Mouse (Mus musculus) ovary, adult 18-20 months (tissue): Measurements from ENCODE around the gene Klhdc9.

Source experiments
- DNase-seq: peaks from one replicate; pipeline ENCODE4 v3.0.0; 2022; ENCODE audit warnings: low spot score, mixed read lengths

The Klhdc9 gene

DNA sequence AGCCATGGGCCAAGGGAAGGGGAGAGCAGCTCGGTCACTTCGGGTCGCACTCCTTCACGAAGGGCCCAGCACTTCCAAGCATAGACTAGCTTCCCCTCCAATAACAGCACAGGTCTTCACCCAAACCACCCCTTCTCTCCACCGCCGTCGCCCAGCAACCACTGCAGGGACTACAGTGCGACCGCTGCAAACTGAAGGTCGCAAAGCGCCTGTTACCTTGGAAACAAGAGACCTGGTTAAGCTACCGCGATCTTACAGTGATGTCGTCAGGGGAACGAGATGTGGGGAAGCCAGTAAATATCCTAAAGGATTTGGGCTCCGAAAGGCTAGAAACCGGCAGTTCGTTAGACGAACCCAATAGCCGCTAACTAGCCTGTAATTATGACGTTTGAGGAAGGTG lies at the start of gene Klhdc9:
TSS of gene Klhdc9 (minus strand) at position 143 of the 400 bp plus-strand sequence.
- peak; percentile 82 for DNase-seq

DNA sequence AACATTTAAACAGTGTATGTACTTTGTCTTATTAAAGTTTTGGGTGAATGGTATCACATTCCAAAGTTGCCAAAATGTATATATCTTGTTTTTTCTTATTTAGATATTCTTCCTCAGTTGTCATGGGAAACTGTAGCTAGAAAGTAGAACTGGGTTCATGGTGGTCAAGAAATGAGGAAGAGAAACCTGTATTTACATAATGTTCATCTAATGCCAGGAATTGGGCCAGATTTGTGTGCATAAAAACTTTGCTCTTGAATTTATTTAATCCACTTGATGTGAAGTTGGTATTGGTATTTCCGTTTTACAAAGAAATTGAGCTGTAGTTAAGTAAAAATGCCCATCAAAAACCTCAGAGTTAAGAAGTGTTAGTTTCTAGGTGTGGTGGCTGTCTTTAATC lies 49.6 kb upstream of the Klhdc9 start:
- no peak for DNase-seq

DNA sequence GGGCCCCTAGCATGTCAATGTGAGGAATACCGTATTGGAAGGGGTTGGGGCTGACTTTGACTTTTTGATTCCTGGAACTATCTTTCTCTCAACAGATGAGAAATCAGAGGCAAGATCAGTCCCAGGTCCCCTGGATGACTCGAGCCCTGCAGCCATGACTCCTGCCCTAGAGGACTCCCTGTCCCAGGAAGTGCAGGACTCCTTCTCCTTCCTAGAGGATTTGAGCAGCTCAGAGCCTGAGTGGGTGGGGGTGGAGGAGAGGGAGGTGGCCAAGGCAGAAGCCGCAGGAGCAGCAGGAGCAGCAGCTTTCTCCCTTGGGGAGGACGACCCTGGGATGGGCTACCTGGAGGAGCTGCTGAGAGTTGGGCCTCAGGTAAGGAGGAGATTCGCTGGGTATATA lies 46.7 kb upstream of the Klhdc9 start:
- DNase-seq: no peak

DNA sequence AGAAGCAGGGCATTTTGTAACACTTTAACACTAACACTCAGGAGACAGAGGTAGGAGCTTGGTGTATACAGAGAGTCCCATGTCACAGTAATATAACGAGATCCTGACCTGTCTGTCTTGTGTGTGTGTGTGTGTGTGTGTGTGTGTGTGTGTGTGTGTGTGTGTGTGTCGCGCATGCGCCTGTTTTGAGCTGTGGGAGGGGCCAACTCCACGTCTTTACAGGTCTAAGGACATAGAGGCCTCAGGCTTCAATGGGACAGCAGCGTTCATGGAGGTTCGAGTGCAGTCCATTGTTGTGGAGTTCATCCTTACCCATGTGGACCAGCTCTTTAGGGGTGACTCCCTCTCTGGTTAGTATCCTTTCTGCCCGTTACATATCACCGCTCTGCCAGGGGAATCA lies 42.4 kb upstream of the Klhdc9 start:
- no peak for DNase-seq

DNA sequence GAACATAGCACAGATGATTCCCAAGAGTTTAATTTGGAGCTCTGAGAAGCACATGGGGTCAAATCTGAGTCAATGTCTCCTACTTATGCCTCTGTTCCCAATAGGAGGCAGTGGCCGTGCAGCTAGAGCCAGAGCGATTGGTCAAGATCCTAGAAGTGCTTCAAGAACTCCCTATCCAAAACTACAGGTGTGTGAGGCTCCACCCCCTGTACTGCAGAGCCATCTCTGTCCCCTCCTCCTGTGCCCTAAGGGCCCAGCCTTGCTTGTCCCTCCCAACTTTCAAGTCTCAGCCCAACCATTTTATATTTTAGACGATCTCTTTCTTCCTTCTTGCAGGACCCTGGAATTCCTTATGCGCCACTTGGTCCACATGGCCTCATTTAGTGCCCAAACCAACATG lies 41.2 kb upstream of the Klhdc9 start:
- DNase-seq: no peak

DNA sequence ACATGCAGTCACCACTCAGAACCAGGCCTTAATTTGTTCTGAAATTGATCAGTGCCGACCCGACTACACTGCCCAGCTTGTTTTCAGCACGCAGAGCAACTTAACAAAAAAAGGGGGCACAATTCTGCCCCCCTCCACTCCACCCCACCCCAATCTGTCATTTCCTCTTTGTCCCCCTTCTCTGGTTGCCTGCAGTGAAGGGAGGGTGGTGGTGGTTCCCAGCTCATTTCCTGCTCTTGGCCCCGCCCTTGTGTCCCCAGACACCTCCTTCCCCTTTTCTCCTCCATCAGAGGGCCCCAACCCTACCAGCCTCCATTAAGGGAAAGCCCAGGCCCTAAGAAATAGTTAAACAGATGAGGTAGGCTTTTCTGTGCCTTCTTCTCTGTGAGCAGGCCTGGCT lies 29.5 kb upstream of the Klhdc9 start:
- DNase-seq: no peak

DNA sequence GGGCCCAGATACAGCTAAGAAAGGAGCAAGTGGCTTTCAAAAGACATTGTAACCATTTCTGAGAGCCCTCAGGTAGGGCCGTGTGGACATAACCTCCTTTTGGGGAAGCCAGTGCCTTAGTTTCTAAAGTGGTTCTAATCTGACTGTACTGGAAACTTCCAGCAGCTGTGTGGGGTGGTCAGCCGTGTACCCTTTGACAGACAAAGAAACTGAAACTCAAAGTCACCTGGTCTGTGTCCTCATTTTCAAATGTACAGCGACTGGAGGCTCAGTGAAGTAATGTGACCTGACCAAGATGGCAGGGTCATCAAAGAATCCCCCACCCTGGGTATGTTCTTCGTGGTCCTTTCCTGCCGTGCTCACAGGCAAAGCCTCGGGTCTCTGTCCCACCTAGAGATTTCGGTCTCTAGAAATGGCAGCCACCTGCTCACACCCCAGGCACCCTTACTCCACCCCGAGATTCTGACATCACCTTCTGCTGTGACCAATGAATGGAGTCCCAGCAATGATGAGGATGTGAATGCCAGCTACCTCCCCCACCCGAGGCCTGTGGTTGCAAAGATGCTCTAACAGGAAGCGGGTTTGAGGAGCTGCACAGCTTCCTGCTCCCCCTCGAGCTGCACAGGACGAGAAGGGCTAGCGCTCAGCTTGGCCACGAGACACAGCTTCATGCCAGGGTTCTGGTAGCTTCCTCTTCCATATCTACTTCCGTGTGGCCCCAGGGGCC lies 27.9 kb upstream of the Klhdc9 start, which contains the start of gene Arhgap30:
TSS of gene Arhgap30 (plus strand) at position 579 of the 727 bp plus-strand sequence.
- DNase-seq: peak; percentile 12

DNA sequence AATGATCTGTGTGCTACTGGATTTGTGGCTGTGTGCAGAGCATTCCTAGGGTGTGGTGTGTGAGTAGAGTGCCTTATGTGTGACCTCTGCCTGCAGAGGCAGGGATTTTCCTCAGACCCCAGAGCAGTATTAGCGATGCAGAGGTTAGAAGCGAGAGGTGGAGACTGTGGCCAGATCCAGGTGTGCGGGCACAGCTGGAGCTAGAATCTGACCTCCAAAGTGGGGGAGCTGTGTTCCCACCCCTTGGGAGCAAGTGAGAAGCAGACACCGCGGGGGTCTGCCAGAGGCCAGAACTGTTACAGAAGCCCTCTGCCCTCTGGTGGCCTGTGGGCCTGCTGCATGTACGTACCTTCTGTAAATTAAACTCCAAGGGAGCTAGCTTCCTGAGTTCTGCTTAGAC lies 26.5 kb upstream of the Klhdc9 start:
- DNase-seq: no peak

DNA sequence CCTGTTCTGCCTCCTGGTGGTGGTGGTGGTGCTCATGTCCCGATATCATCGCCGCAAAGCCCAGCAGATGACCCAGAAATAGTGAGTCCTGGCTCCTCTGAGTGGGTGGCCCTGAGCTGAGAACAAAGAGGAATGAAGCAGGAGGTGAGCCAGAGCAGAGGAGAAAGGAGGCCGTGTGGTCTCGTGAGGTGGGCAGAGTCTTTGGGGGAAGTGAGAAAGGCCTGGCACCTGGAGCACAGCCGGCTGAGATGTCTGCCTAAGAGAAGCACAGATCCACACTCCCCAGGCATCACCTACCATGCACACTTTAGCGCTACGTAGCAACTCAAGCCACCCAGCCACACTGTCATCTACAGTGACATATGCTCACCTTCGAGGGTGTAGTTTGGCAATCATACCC lies 24.6 kb upstream of the Klhdc9 start:
- DNase-seq: no peak

DNA sequence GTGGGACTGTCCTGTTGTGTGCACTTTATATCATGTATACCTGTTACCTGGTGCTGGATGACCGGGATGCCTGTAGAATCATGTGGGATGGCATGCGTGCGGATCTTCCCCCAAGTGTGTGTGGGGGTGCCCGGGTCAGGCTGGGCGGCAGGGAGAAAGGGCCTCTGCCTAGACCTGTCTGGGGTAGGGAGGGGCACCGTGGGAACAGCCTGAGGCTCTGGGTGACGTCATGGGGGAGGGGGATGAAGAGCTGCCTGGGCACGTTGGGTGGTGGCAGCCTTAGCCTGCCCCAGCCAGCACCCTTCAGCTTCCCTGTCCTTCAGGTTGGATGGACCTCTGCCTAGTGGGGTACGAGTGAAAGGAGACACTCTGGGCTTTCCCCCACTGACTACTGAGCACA lies 23.8 kb upstream of the Klhdc9 start:
- DNase-seq: no peak

DNA sequence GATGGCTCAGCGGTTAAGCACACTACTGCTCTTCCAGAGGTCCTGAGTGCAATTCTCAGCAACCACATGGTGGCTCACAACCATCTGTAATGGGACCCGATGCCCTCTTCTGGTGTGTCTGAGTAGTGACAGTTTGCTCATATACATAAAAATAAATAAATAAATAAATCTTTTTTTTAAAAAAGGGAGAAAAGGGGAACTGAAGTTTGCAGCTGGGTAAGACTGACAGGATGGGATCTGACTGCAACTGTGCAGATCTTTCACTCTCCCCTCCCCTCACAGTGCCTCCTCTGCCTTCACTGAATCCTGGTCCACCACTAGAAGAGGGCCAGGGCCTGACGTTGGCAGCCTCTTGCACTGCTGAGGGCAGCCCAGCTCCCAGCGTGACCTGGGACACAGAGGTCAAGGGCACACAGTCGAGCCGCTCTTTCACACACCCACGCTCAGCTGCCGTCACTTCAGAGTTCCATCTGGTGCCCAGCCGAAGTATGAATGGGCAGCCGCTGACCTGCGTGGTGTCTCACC lies 21.6 kb upstream of the Klhdc9 start:
- DNase-seq: no peak

DNA sequence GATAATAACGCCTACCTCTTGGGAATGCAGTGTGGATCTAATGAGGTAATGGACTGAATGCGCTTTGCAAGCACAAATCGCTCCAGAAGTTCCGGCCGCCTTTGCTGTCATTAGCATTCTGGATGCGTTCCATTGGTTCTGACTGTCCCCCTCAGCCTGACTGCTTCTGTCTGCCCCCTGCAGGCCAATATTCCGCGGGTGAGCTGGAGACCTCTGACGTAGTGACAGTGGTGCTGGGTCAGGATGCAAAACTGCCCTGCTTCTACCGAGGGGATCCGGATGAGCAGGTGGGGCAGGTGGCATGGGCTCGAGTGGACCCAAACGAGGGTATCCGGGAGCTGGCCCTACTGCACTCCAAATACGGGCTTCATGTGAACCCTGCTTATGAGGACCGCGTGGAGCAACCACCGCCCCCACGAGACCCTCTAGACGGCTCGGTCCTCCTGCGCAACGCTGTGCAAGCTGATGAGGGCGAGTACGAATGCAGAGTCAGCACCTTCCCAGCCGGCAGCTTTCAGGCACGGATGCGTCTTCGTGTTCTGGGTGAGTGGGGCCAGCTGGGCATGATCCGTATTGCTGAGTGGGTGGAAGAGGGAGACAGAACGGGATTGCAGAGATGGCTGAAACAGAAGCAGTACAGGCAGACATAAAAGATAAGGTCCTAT lies 19.5 kb upstream of the Klhdc9 start:
- DNase-seq: peak; percentile 30

DNA sequence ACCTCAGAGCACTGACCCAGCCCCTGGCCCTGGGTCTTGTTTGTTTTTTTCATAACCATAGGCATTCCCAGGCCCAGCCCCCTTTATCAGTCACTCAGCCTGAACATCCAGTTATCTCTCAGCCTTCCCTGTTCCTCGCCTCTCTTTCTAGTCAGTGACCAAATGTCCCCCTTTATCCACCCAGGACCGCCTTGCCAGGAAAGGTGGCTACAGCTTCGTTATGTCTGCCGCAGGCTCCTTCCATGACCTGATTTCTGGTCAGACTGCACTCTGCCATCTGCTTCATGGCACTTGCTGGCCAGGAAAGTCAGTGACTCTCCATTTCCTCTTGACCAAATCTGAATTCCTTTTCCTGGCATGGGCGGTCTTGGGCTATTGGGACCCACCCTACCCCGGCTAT lies 17.7 kb upstream of the Klhdc9 start:
- DNase-seq: no peak

DNA sequence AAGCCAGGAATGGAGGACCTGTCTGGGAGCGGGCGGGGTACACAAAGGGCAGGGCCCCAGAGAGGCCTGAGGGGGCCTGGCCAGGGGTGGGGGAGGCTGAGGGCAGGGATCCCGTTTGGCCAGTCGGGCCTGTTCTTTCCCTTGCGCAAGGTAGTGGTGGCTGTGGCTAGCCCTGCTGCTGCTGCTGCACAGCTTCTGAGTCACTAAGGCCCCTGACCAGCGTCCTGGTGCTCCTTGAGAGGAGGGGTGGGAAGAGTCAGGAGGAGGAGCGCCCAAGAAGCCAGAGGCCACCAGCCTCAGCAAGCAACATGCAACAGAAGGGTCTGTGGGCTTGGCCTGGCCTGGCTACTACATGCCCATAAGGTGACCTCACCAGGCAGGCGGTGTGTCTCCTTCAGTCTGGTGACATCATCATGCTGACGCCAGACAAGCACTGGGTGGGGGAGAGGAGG lies 15.1 kb upstream of the Klhdc9 start:
- DNase-seq: no peak

DNA sequence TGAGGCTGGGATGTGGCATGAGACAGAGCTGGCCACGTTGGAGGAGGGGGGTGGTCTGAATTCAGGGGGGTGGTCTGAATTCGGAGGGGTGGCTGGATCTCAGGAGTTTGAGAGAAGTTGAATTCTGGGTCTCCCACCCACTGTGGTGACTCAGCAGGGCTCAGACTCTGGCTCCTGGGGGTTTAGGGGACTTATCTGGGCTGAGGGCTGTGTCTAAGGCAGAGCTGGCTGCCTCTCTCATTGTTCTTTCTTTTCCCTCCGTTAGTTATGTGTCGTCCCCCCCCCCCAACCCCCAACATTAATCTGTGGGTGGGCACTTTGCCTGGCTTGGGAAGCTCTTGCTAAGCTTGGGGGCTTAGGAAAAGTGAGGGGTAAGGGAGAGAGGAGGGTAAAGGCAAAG lies 13.3 kb upstream of the Klhdc9 start:
- DNase-seq: no peak

DNA sequence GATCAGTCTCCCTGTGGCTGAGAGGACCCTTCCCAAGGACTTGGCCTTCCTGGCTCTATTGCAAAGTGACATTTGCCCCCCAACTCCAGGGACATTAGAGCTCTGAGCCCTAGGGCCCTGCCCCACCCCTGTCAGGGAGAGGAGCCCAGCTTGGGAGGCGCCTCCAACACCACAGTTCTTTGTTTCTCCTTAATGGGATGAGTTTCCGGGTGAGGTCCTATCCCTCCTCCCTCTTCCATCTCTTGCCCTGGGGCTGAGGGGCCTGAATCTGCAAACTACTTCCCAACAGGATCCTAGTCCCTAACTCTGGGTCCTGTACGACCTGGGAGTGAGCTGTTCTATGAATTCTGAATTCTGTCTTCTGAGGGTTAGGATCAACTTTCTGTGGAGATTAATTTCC lies 12.3 kb upstream of the Klhdc9 start:
- no peak for DNase-seq

DNA sequence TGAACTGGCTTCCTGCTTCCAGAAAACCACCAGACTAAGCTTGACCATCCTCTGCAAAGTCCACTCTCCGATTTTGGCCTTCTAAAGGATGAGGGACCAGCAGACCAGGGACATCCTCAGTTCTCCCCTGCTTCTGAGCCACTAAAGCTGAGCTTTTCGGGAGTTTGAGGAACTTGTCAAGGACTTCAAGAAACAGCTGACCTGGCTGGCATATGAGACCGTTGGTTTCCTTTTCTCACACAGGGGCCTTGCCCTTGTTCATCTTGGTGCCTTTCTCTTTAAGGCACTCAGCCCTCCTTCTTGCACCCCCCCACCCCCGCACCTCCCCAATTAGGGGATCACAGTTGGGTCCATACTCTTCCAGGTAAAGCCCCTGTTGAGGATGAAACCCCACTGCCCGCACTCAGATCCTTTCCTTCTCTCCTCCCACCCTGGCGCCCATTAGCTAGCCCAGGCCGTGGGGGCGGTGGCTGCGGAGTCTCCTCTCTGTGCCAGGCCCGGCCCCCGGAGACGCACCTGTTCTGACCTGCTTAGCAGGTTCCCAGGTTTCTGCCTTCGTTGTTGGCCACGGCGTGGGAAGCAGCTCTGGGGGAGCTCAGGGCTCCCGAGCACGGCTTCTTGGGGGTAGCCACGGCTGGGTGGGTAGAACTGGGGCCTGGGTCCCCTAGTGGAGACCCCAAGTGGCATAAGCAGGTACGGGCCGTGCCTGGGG lies 9.4 kb upstream of the Klhdc9 start, which contains the start of gene Nectin4:
TSS of gene Nectin4 (plus strand) at position 255 of the 712 bp plus-strand sequence.
- no peak for DNase-seq

DNA sequence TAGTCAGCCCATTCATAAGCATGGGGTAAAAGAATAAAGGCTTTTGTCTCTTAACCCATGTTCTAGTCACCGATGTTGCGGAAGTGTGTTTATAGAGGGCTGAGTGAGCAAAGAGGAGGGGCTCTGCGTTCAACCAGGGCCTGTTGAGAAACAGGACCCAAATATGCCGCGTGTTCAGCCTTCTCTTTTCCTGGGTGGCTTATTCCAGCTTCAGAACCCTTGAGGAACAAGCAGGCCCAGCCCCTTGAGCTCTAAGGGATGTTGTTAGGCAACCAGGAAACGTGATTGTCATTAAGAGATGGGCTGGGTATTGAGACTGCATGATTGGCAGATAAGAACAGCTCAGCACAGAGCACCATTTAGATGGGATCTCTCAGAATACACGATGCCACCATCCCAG lies 5.3 kb upstream of the Klhdc9 start:
- no peak for DNase-seq

DNA sequence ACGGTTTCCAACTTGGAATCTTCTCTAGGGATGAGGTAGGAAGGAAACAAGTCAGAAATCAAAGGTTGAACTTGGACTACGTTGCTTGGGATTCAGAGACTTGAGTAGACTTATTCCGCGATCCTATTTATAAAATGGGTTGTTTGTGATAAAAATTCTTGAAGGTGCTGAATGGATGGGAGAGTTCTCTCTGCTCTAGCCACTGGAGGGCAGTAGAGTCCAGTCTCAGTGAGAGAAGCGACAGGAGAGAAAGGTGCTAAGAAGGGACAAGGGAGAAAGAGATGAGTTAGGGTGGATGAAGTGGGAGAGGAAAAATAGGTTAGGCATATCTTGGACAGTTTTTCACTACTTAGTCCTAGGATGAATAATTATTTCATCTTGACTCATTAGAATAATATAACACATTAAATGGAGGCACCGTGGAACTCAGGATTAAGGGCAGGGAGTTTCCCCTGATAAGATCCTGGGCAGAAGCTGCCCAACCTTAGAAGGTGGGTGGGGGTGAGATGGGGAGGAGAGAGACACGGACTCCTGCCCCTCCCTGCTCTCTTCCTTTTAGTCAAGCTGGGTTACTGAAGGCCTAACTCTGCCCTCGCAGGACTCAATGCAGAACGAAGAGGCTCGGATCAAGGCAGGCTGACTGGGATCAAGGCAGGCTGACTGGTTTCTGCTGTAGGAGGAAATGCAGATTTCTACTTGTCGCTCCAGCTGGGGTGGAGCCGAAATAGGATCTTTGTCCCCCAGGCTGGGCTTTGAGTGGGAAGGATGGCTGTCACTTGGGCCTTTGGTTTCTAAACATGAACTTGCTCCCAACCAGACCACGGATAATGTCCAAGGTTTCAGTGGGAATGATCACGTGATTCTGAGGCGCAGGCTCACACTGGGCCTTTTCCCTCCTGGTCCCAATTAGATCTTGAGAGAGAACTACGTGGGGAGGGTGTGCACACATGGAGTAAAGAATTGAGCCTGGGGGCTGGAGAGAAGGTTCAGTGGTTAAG lies 807 bp upstream of the Klhdc9 start:
- DNase-seq: no peak

DNA sequence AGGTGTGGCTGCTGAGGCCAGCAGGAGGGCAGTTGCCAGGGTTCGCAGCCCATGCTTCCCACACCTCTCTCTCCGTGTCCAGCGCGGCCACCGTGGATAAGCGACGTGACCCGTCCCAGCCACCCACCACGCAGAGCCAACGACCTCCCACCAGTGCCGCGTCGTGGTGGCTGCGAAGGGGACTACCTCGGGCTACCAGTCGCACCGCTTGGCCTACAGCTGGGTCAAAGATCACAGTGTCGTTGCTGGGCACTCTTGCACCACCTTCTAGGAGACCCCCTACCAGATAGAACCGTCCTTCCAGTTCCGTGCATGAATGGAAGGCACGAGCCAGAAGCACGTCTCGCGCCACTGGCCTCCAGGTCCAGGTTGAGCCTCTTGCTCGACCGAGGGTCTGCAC lies 345 bp downstream of the Klhdc9 start:
- no peak for DNase-seq

DNA sequence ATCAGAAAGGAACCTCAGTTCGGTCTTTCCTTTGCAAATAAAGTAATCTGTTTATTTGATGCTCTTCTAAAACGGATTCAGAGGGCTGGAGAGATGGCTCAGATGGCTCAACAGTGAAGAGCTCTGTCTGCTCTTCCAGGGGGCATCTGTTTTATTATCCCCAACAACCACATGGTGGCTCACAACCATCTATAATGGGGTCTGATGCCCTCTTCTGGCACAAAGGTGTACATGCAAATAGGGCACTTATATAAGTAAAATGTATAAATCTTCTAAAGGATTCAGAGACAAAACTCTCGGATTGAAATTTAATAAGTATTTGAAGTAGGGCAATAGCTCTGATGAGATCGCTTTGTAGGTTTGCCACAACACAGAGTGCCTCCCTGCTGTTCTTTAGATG lies 2.2 kb downstream of the Klhdc9 start:
- no peak for DNase-seq

DNA sequence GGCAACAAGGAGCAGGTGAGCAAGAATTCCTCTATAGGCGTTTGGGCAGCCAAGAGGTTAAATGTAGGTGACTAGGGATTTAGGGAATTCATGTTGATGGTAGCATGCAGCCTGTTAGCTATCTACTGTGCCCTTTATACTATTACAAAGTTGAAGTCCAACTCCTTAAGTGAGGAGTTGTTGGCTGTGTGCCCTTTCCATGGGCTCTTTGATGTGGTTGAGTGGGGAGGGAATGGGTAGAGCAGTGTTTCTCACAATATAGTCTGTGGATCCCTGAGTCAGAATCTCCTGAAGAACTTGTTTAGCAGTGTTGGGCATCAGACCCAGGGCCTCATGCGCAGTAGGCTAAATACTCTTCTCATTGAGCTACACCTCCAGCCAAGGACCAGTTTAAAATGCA lies 3.8 kb downstream of the Klhdc9 start:
- no peak for DNase-seq
